ENCODE assay signal across 12 mouse cellular contexts in the genomic region with DNA sequence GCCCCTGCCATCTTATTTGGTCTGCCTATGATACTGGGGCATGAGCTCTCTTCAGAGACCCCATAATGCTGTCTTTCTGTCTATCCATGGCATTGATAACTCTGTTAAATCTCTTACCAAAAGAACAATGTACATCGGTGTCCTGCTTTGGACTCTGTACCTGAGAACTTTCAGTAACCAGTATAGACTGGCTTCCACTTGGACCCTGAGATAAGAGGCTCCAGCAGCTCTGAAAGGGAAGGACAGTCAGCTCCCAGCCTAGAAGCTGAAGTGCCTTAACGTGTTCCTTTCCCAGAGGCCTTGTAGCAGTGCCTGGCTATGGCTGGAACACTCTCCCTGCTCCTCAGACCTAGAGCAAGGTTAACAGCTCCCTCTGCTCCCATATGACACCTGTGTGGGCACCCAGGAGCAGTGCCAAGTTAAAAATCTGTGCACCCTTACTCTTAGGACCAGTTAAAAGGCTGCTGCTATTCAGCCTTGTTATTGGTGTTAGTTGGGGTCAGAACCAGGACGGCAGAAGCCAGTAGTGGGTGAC.
"Had no signal": no experiment of that assay in that cellular context is flagged by ENCODE, and none has a peak within 500 bp of the region (broad histone marks: within the 10 kb centered on the region; RNA-seq: fewer than 3 reads in every experiment).

No protein-coding gene starts in this region.

- H3K27ac ChIP-seq: kidney, embryonic 15.5 days; left cerebral cortex, adult 2 months; limb, embryonic 15.5 days; liver, embryonic 15.5 days; lung, embryonic 15.5 days; macrophage; midbrain, embryonic 15.5 days; neural tube, embryonic 12.5 days had no signal

- H3K9me3 ChIP-seq: kidney, embryonic 15.5 days; limb, embryonic 15.5 days; liver, embryonic 15.5 days; lung, embryonic 15.5 days; megakaryocyte, embryonic 14.5 days; midbrain, embryonic 15.5 days; neural tube, embryonic 12.5 days had no signal

- H3K36me3 ChIP-seq: kidney, embryonic 15.5 days; limb, embryonic 15.5 days; liver, embryonic 15.5 days; lung, embryonic 15.5 days; midbrain, embryonic 15.5 days; neural tube, embryonic 12.5 days had no signal

- H3K27me3 ChIP-seq: kidney, embryonic 15.5 days; limb, embryonic 15.5 days; liver, embryonic 15.5 days; lung, embryonic 15.5 days; midbrain, embryonic 15.5 days; neural tube, embryonic 12.5 days had no signal

- H3K9ac ChIP-seq: kidney, embryonic 15.5 days; limb, embryonic 15.5 days; liver, embryonic 15.5 days; lung, embryonic 15.5 days; midbrain, embryonic 15.5 days; neural tube, embryonic 12.5 days had no signal

- DNase-seq: lung, postnatal 14 days; thymus, postnatal 25 days had no signal

- H3K4me3 ChIP-seq: kidney, embryonic 15.5 days; left cerebral cortex, adult 2 months; limb, embryonic 15.5 days; liver, embryonic 15.5 days; lung, embryonic 15.5 days; megakaryocyte, embryonic 14.5 days; midbrain, embryonic 15.5 days; neural tube, embryonic 12.5 days had no signal

- H3K4me2 ChIP-seq: kidney, embryonic 15.5 days; limb, embryonic 15.5 days; liver, embryonic 15.5 days; lung, embryonic 15.5 days; midbrain, embryonic 11.5 days; midbrain, embryonic 15.5 days; neural tube, embryonic 12.5 days had no signal

- H3K4me1 ChIP-seq: limb, embryonic 15.5 days; liver, embryonic 15.5 days; lung, embryonic 15.5 days; megakaryocyte, embryonic 14.5 days; midbrain, embryonic 15.5 days; neural tube, embryonic 12.5 days had no signal

- ATAC-seq: midbrain, embryonic 15.5 days had no signal
